Mouse (Mus musculus) megakaryocyte, embryonic 14.5 days (primary cell): ENCODE results near the gene Gm20388.

ENCODE experiments used
- FLI1 ChIP-seq: IDR thresholded peaks from 2 replicates; pipeline ENCODE4 v1.6.1; 2012; ENCODE audit warnings: low read length, inconsistent platforms, mixed read lengths
- GATA1 ChIP-seq: IDR thresholded peaks from 3 replicates; pipeline ENCODE4 v1.6.1; 2012; ENCODE audit warnings: mixed read lengths, low read length, inconsistent platforms, borderline replicate concordance

DNA sequence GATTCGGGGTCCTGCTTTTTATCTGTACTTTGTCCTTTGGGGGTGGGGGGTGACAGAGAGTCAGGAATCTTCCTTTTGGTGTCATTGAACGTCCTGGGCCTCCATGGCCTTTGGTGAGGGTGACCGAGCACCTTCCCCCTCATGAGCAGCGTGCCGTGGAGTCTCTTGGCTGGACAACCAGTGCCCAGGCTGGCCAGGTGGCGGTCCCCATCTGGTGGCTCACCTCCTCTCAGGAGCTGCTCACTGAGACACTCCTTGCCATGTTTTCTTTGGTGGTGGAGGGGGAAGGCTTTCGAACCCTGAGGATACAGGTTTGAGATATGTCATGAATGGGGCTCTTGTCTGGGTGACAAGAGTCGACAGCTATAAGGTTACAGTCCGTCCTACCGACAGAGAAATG is 139.7 kb downstream of the Gm20388 start:
- TF ChIP-seq GATA1, result no peak
- no peak for TF ChIP-seq FLI1
